Mouse (Mus musculus): ENCODE measurements around the gene 1700001C19Rik.

DNA sequence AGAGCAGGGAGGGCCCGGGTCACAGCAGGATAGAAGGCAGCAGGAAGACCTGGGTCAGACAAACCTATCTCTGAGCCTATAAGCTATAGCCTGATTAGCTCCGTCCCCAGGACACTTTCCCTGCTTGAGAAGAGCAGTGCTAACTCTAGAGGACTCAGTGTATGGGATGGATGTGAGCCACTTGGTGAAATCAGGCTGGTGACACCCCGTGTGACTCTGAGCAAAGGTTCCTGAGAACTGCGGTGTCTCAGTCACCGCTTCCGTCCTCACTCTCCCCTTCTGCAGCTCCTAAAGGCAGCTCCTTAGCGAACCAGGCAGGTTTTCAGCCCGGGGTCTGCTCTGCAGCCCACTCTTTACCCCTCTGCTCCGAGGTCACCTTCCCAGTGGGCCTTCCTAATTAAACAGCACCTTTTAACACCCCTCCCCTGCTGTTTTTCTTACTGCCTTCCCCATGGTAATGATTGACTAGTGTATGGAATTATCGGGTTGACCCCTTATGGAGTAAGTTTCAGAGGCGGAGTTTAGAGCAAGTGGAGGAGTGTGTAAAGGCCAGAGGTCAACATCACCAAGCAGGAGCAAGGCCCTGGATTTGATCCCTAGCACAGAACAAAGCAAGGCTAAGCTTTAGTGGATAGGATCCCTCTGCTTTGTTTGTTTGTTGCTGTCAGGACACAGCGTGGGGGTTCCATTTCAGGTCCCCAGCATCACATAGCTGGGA is 27.2 kb upstream of the 1700001C19Rik start:
- TF ChIP-seq CTCF (conservative IDR thresholded peaks at IDR 0.05; ENCODE audit: low read length) (no peak), POU5F1 (IDR thresholded peaks at IDR 0.05; ENCODE audit: borderline replicate concordance, low read length) (no peak)

Measured in E14TG2a.4 (cell line).